Mouse (Mus musculus): ENCODE measurements around the gene Dync1li1. TPM values are rescaled to one million over a fixed set of nuclear protein-coding genes. Genes with fewer than 3 reads are reported as not detected.
A peak's percentile ranks its signal among the peaks of the same experiment; 100 is the strongest.
"Not testable (repeated sequence)": the region's sequence is repeated elsewhere in the genome, so short reads cannot be mapped to it uniquely, and the experiment has no call there.

The Dync1li1 gene
- polyA plus RNA-seq, 1 experiment from 2014 or later = 67.8 TPM

DNA sequence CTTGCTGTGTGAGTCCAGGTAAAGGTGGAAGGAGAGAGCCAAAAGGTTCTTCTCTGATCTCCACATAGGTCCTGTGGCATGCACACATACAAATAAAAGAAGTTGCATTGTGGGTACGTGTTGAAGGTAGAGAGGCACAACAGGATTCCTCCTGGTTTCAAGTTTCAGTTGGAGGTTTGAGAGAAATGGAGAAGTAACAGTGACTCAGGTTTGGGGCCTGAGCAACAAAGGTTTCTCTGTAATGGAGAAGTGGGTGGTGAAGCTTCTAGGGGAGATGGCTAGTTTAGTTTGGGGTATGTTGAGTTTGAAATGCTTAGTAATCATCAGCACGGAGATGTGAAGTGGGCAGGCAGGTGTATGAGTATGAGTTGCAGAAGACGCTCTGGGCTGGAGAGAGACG, 6.4 kb upstream of the Dync1li1 start:
- H3K36me3 ChIP-seq (replicated peaks; ENCODE audit: control insufficient read depth, insufficient read depth, low read depth, low read length) = no peaks in the 10 kb centered on the region
- ATAC-seq (replicated peaks; ENCODE audit: insufficient number of reproducible peaks, low FRiP score, low TSS enrichment, low read depth) (no peak), DNase-seq (ENCODE audit: low spot score) (no peak)
- no peaks in the 10 kb centered on the region for H3K4me1 ChIP-seq (ENCODE audit: control insufficient read depth, insufficient read depth, low read length)
- no peak overlapping the region for H3K4me3 ChIP-seq (ENCODE audit: low read depth, low read length)
- H3K27me3 ChIP-seq (ENCODE audit: control insufficient read depth, insufficient read depth, low read length) = no peaks in the 10 kb centered on the region
- no peak overlapping the region for H3K4me2 ChIP-seq (ENCODE audit: low read depth, low read length)
- H3K27ac ChIP-seq (replicated peaks; ENCODE audit: low read depth, low read length) = no peak overlapping the region
- H3K9ac ChIP-seq (replicated peaks; ENCODE audit: low read length) = no peak overlapping the region
- H3K9me3 ChIP-seq (replicated peaks; ENCODE audit: control insufficient read depth, low read length) = no peaks in the 10 kb centered on the region
- 86% methylated on average over 4 of the region's 4 CpGs for WGBS

DNA sequence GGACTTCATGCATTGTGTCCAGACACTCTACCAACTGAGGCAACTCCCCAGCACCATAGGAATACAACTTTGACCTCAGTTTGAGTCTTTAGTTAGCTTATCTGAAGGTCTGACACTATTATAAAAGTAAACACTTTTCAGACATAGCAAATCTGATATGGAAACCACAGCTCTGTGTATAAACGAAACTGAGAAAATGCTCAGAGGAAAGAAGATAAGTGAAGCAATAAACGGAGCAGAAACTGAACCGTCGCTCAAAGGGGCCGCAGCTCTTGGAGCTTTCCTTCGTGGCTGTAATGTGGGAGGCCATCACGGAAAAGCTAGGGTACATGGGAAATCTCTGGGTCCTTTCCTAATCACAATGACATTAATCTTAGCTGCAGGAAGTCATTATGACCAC, 2.3 kb upstream of the Dync1li1 start:
- Histone ChIP-seq H3K27ac (replicated peaks; ENCODE audit: low read depth, low read length) (no peak overlapping the region), H3K4me1 (ENCODE audit: control insufficient read depth, insufficient read depth, low read length) (no peaks in the 10 kb centered on the region), H3K4me3 (ENCODE audit: low read depth, low read length) (no peak overlapping the region), H3K9ac (replicated peaks; ENCODE audit: low read length) (no peak overlapping the region), H3K9me3 (replicated peaks; ENCODE audit: control insufficient read depth, low read length) (no peaks in the 10 kb centered on the region), H3K36me3 (replicated peaks; ENCODE audit: control insufficient read depth, insufficient read depth, low read depth, low read length) (no peaks in the 10 kb centered on the region), H3K4me2 (ENCODE audit: low read depth, low read length) (no peak overlapping the region), H3K27me3 (ENCODE audit: control insufficient read depth, insufficient read depth, low read length) (no peaks in the 10 kb centered on the region)
- DNase-seq (ENCODE audit: low spot score) = no peak
- no peak for ATAC-seq (replicated peaks; ENCODE audit: insufficient number of reproducible peaks, low FRiP score, low TSS enrichment, low read depth)
- 92% methylated on average over 7 of the region's 7 CpGs for WGBS

DNA sequence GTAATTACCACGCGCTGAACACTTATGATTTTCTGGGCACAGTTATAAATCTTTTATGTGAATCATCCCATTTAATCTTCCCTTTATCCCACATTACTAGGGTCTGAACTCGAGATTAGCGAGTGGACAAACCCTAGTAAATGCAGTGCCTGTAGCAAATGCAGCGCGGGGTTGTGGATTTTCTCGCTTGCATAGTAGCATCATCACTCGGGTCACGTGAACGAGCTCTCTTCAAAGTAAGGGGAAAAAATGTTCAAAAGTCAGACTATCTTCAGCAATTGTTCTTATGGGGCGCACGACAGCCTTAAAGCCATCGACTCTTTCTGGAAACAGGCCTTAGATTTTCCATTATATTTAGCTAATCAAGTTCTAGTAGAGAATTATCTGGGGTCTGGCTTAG, 951 bp upstream of the Dync1li1 start:
- WGBS = 80% methylated on average over 13 of the region's 13 CpGs
- H3K9ac ChIP-seq (replicated peaks; ENCODE audit: low read length) = no peak overlapping the region; the same call in 1 of the 2 replicates
- no peak for ATAC-seq (replicated peaks; ENCODE audit: insufficient number of reproducible peaks, low FRiP score, low TSS enrichment, low read depth)

DNA sequence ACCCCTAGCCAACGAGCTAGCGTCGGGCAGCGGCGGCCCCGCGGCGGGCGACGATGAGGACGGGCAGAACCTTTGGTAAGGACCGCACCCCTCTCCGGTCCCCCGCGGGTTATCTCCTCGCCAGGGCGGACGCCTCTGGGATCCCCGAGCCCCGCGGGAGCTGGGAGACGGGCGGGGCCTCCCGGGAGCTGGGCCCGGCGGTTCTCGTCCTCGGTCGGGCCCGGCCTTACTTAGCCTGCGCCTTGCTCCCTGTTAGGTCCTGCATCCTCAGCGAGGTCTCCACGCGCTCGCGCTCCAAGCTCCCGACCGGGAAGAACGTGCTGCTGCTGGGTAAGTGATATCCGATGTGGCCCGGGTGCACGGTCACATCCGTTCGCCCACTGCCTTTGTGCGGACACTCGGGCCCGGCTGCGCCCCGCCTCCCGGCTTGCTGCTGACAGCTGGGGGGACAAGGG, 390 bp downstream of the Dync1li1 start:
- H3K4me1 ChIP-seq (ENCODE audit: control insufficient read depth, insufficient read depth, low read length) = no peaks in the 10 kb centered on the region
- no peaks in the 10 kb centered on the region for H3K9me3 ChIP-seq (replicated peaks; ENCODE audit: control insufficient read depth, low read length)
- peak overlapping the region; percentile 75 for H3K4me2 ChIP-seq (ENCODE audit: low read depth, low read length)
- WGBS = under 1% methylated on average over 50 of the region's 50 CpGs
- peak overlapping the region; percentile 71 for H3K27ac ChIP-seq (replicated peaks; ENCODE audit: low read depth, low read length)
- H3K9ac ChIP-seq (replicated peaks; ENCODE audit: low read length) = peak overlapping the region; percentile 90
- peak overlapping the region; percentile 89 for H3K4me3 ChIP-seq (ENCODE audit: low read depth, low read length)
- peak; percentile 46 for DNase-seq (ENCODE audit: low spot score)
- peaks cover 5% of the 10 kb centered on the region for H3K36me3 ChIP-seq (replicated peaks; ENCODE audit: control insufficient read depth, insufficient read depth, low read depth, low read length)
- H3K27me3 ChIP-seq (ENCODE audit: control insufficient read depth, insufficient read depth, low read length) = no peaks in the 10 kb centered on the region
- ATAC-seq (replicated peaks; ENCODE audit: insufficient number of reproducible peaks, low FRiP score, low TSS enrichment, low read depth) = peak; percentile 62

More for the DNA sequence above, 951 bp upstream of the Dync1li1 start:
- Histone ChIP-seq H3K27ac (replicated peaks; ENCODE audit: low read depth, low read length) (no peak overlapping the region), H3K4me2 (ENCODE audit: low read depth, low read length) (no peak overlapping the region), H3K4me3 (ENCODE audit: low read depth, low read length) (no peak overlapping the region), H3K4me1 (ENCODE audit: control insufficient read depth, insufficient read depth, low read length) (no peaks in the 10 kb centered on the region), H3K27me3 (ENCODE audit: control insufficient read depth, insufficient read depth, low read length) (no peaks in the 10 kb centered on the region), H3K9me3 (replicated peaks; ENCODE audit: control insufficient read depth, low read length) (no peaks in the 10 kb centered on the region), H3K36me3 (replicated peaks; ENCODE audit: control insufficient read depth, insufficient read depth, low read depth, low read length) (peaks cover 1% of the 10 kb centered on the region)
- DNase-seq (ENCODE audit: low spot score) = no peak

DNA sequence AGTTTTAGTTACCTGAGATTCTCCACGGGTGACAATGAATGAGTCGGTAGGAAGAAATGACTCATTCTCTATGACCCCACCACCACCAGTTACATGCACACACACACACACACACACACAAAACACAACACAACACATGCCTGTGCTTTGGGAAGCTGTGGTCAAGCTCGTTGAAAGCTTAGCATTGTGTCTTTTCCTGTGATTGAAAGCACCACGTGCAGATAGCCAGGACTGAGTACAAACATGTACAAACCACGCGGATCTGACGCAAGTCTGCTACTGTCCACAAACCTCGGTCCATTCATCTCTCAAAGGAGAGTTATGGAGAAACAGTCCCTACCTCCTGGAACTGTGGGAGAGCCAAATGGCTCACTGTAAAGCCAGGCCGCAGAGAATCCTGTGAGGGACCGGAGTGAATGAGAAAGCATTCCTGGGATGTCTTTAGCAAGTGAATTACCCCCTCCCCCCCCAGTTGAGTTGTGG, 1.6 kb downstream of the Dync1li1 start:
- no peak for ATAC-seq (replicated peaks; ENCODE audit: insufficient number of reproducible peaks, low FRiP score, low TSS enrichment, low read depth)
- DNase-seq (ENCODE audit: low spot score) = no peak
- 14% methylated on average over 10 of the region's 10 CpGs for WGBS
- Histone ChIP-seq H3K9me3 (replicated peaks; ENCODE audit: control insufficient read depth, low read length) (no peaks in the 10 kb centered on the region), H3K27ac (replicated peaks; ENCODE audit: low read depth, low read length) (no peak overlapping the region), H3K4me1 (ENCODE audit: control insufficient read depth, insufficient read depth, low read length) (no peaks in the 10 kb centered on the region), H3K27me3 (ENCODE audit: control insufficient read depth, insufficient read depth, low read length) (no peaks in the 10 kb centered on the region), H3K4me3 (ENCODE audit: low read depth, low read length) (peak overlapping the region; percentile 89), H3K4me2 (ENCODE audit: low read depth, low read length) (peak overlapping the region; percentile 75), H3K36me3 (replicated peaks; ENCODE audit: control insufficient read depth, insufficient read depth, low read depth, low read length) (peaks cover 5% of the 10 kb centered on the region), H3K9ac (replicated peaks; ENCODE audit: low read length) (peak overlapping the region; percentile 34; the same call in 1 of the 2 replicates)

DNA sequence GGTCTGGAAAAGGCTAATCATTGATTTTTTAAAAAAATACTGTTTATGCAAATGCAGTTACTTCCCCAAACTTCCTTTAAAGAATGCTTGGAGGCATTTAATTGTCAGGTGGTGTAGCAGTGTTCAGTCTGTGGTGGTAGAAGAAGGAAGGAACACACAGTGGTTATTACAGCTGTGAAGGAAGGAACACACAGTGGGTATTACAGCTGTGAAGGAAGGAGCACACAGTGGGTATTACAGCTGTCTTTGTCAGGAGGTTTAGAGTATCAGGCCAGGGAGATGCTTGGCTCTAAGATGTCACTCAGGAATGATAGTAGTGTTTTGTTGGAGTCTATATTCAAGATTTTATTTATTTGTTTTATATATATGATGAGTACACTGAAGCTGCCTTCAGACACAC, 2.5 kb downstream of the Dync1li1 start:
- H3K4me2 ChIP-seq (ENCODE audit: low read depth, low read length) = no peak overlapping the region
- ATAC-seq (replicated peaks; ENCODE audit: insufficient number of reproducible peaks, low FRiP score, low TSS enrichment, low read depth) = no peak

DNA sequence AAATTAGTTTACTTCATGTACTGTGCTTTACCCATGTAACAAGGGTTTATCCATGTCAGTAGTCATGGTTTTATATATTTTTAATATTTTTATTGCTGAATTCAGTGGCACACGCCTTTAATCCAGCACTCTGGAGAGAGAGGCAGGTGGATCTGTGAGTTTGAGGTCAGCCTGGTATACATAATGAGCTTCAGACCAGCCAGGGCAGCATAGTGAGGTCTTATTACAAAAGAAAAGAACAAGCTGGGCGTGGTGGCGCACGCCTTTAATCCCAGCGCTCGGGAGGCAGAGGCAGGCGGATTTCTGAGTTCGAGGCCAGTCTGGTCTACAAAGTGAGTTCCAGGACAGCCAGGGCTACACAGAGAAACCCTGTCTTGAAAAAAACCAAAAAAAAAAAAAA, 7.1 kb downstream of the Dync1li1 start:
- H3K4me1 ChIP-seq (ENCODE audit: control insufficient read depth, insufficient read depth, low read length); H3K9ac ChIP-seq (replicated peaks; ENCODE audit: low read length); H3K9me3 ChIP-seq (replicated peaks; ENCODE audit: control insufficient read depth, low read length); H3K27ac ChIP-seq (replicated peaks; ENCODE audit: low read depth, low read length); ATAC-seq (replicated peaks; ENCODE audit: insufficient number of reproducible peaks, low FRiP score, low TSS enrichment, low read depth); H3K4me2 ChIP-seq (ENCODE audit: low read depth, low read length); H3K27me3 ChIP-seq (ENCODE audit: control insufficient read depth, insufficient read depth, low read length); DNase-seq (ENCODE audit: low spot score); H3K4me3 ChIP-seq (ENCODE audit: low read depth, low read length); H3K36me3 ChIP-seq (replicated peaks; ENCODE audit: control insufficient read depth, insufficient read depth, low read depth, low read length): not testable (repeated sequence)
- 97% methylated on average over 8 of the region's 8 CpGs for WGBS

More for the DNA sequence above, 2.5 kb downstream of the Dync1li1 start:
- H3K9me3 ChIP-seq (replicated peaks; ENCODE audit: control insufficient read depth, low read length) = no peaks in the 10 kb centered on the region
- H3K36me3 ChIP-seq (replicated peaks; ENCODE audit: control insufficient read depth, insufficient read depth, low read depth, low read length) = peaks cover 5% of the 10 kb centered on the region
- no peak overlapping the region for H3K4me3 ChIP-seq (ENCODE audit: low read depth, low read length)
- no peaks in the 10 kb centered on the region for H3K27me3 ChIP-seq (ENCODE audit: control insufficient read depth, insufficient read depth, low read length)
- no peaks in the 10 kb centered on the region for H3K4me1 ChIP-seq (ENCODE audit: control insufficient read depth, insufficient read depth, low read length)
- no peak for DNase-seq (ENCODE audit: low spot score)
- no peak overlapping the region for H3K27ac ChIP-seq (replicated peaks; ENCODE audit: low read depth, low read length)
- H3K9ac ChIP-seq (replicated peaks; ENCODE audit: low read length) = no peak overlapping the region

DNA sequence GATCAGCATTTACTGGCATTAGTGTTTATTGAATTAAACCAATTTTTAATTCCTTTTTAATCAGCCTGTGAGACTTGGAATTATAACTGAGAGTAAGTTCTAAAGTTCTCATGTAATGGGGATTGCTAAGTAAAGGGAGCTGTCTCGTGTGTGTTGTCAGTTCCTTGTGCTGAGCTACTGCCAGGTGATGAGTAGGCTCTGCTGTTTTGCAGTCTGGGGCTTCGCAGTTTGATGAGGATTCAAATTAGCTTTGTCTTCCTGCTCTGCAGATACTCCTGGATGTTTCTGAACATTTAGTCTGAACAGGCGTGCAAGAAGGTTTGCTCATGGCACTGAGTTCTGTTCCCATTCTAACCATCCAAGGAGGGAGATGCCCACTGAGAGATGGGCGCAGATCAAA, 8.5 kb downstream of the Dync1li1 start:
- Histone ChIP-seq H3K9me3 (replicated peaks; ENCODE audit: control insufficient read depth, low read length) (no peaks in the 10 kb centered on the region), H3K27ac (replicated peaks; ENCODE audit: low read depth, low read length) (no peak overlapping the region), H3K9ac (replicated peaks; ENCODE audit: low read length) (no peak overlapping the region), H3K4me1 (ENCODE audit: control insufficient read depth, insufficient read depth, low read length) (no peaks in the 10 kb centered on the region), H3K4me2 (ENCODE audit: low read depth, low read length) (no peak overlapping the region), H3K36me3 (replicated peaks; ENCODE audit: control insufficient read depth, insufficient read depth, low read depth, low read length) (peaks cover 5% of the 10 kb centered on the region), H3K4me3 (ENCODE audit: low read depth, low read length) (no peak overlapping the region), H3K27me3 (ENCODE audit: control insufficient read depth, insufficient read depth, low read length) (no peaks in the 10 kb centered on the region)
- no peak for DNase-seq (ENCODE audit: low spot score)
- ATAC-seq (replicated peaks; ENCODE audit: insufficient number of reproducible peaks, low FRiP score, low TSS enrichment, low read depth) = no peak
- 92% methylated on average over 4 of the region's 4 CpGs for WGBS

Data from embryonic facial prominence, embryonic 11.5 days (tissue).